Mouse (Mus musculus): ENCODE data around the gene Bag5.

- TF ChIP-seq POLR2A (IDR thresholded peaks at IDR 0.05; ENCODE audit: extremely low read depth, insufficient read depth, low read length) = no peak
- no peak for TF ChIP-seq CTCF (IDR thresholded peaks at IDR 0.05; ENCODE audit: low read depth, low read length)
These were observed 49.6 kb downstream of the Bag5 start for GRCm38 (mm10) chr12:111663228-111664143.
